Mouse (Mus musculus): ENCODE measurements around the gene Gm20509.
"Not testable (repeated sequence)": the region's sequence is repeated elsewhere in the genome, so short reads cannot be mapped to it uniquely, and the experiment has no call there.

Gm20509 gene

GRCm38 (mm10) chr9:73102181-73102580 is at the start of gene Gm20509:
Gm20509 (plus strand) TSS chr9:73102470.
- no peak for DNase-seq

DNA sequence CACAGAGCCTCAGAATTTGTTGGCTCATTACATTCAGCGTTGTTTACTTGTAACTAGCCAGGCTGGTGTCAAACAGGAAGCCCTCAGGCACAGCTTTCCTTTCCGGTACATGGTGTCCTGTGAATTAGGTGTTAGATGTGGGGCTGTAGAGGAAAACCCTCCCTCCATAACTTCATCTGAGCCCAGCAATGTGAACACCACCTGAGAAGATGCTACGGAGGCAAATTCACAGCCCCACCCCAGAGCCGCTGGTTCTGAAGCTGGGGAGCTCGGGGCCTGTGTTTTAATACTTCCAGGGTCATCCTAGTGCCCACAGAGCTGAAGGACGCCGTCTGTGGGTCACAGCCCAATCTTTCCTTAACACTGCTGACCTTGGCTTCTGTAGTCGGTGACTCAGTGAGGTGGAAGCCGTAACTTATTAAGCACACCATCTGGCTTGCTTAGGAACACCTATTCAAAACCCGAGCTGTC is 46.8 kb upstream of the Gm20509 start:
- DNase-seq: peak; percentile 34 to 42

GRCm38 (mm10) chr9:73059224-73059623 is 43.0 kb upstream of the Gm20509 start:
- no peak for DNase-seq

- no peak for DNase-seq
Observed at GRCm38 (mm10) chr9:73063621-73064290, 38.5 kb upstream of the Gm20509 start.

GRCm38 (mm10) chr9:73067086-73067485 is 35.2 kb upstream of the Gm20509 start:
- no peak for DNase-seq

GRCm38 (mm10) chr9:73068230-73068679 is 34.0 kb upstream of the Gm20509 start:
- DNase-seq: no peak

GRCm38 (mm10) chr9:73068688-73069087 is 33.6 kb upstream of the Gm20509 start:
- DNase-seq: no peak

DNA sequence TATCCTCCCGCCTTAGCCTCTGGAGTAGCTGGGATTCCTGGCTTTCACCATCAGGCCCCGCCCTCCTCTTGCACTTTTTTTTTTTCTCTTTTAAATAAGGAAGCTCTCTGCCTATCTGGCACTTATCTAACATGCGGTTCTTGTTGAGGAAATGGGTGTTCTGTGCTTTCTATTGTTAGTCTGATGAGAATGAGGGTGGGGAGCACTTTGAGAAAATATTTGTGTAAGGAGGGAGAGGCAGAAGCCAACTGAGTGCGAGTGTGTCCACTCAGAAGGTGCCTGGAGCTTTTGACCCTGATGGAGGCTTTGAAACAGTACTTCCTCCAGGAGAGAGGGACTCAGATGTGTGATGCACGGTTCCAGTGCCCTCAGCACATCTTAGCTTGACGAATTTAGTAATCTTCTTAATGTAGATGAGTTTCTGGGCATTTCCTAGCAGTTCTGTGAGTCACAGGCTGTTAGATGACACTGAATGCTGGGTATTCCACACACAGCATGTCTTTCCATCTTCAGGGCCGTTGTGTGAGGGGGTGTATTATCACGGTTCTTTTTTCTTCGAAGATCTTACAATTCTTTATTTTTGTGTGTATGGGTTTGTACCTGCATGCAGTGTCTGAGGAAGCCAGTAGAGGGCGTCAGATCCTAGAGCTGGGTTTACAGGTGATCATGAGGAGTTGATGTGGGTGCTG is 31.2 kb upstream of the Gm20509 start:
- DNase-seq: no peak

DNA sequence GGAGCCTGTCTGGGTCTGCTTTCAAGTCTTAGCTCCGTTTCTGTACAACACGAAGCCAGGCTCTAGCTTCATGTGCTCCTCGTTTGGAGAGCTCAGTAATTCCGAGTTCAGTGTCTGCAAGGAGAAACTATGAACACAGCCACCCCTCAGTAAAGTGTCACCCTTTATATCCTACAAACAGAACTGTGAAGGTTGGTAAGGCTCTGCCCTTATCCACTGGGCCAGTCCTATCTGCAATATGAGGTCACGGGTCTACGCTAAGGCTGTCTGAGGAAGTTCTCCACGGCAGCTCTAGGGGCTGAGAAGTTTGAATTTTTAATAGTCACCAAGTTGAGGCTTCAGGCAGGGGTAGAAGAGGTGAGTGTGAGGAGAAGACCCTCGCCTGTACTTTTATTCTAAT is 29.8 kb upstream of the Gm20509 start:
- DNase-seq: no peak

- no peak for DNase-seq
Observed at GRCm38 (mm10) chr9:73073169-73073568, 29.1 kb upstream of the Gm20509 start.

- DNase-seq: not testable (repeated sequence)
Observed at GRCm38 (mm10) chr9:73079349-73079748, 22.9 kb upstream of the Gm20509 start.

- DNase-seq: no peak
Observed at GRCm38 (mm10) chr9:73079801-73080325, 22.4 kb upstream of the Gm20509 start.

DNA sequence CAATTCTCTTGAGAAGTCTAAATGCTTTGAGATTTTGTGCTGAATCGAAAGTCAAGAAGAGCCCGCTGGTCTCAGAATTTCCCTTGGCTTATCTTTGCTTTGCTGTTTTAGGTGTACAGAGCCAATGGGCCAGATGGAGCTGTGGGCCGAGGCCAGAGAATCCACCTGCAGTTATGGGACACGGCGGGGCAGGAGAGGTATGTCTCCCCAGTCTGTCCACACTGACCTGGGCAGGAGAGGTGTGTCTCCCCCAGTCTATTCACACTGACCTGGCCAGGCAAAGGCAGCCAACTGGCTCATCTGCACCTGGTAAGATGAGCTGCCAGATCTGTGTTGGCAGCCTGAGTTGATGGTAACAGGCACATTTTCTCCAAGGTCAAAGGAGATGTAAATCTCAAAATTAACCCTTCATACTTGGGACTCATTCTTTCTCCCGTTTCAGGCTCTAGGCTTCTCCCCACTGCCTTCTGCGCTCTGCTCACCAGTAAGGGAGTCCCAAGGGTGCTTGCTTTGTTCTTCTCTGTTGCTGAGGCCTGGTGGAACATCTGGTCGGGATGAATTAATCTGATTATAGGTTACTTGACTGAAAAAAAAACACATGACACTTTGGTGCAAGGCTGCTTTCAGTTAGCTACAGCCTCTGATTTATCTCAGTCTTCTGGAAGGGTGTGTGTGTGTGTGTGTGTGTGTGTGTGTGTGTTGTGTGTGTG is 19.8 kb upstream of the Gm20509 start:
- DNase-seq: peak; percentile 84 to 91

DNA sequence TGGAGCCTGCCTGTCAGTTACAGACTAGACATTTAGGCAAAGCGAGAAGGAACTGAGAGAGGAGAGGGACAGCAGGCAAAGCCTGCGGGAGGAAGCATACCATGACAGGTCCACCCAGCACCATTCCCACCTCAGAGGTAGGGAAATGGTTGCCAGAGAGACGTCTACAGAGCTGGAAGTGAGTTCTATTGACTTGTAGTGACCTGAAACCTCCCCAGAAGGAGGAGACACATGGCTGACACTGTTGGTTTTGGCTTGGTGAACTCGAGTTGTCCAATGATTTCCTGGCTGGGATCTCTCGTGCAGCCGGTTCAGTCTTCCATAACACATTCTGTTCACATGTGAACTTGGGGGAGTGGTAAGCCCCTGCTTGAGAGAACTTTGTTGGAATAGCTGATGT is 18.3 kb upstream of the Gm20509 start:
- DNase-seq: no peak

- no peak for DNase-seq
Observed at GRCm38 (mm10) chr9:73085845-73086244, 16.4 kb upstream of the Gm20509 start.

GRCm38 (mm10) chr9:73087121-73087520 is 15.1 kb upstream of the Gm20509 start:
- DNase-seq: no peak

DNA sequence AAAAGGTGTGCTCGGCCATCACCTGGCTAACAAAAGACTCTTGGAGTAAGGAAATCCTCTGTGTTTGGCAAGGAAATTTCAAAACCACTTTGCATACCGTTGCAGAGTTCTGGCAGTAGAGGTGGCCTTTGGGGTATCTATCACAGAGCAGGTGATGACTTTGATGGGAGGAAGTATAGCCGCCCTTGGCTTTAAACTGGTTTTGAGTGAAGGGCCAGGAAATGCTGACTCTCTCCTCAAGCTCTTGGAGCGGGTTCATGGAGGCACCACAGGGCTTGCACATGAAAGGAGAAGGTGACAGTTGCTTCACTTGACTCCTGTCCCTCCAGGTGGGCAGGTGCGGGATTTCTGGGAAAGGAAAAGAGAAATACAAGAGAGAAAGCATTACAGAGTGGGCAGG is 14.7 kb upstream of the Gm20509 start:
- DNase-seq: no peak

- no peak for DNase-seq
Observed at GRCm38 (mm10) chr9:73089222-73089920, 12.9 kb upstream of the Gm20509 start.

GRCm38 (mm10) chr9:73090121-73090520 is 12.1 kb upstream of the Gm20509 start:
- no peak for DNase-seq

- peak; percentile 53 to 57 for DNase-seq
Observed at GRCm38 (mm10) chr9:73091747-73092146, 10.5 kb upstream of the Gm20509 start.

DNA sequence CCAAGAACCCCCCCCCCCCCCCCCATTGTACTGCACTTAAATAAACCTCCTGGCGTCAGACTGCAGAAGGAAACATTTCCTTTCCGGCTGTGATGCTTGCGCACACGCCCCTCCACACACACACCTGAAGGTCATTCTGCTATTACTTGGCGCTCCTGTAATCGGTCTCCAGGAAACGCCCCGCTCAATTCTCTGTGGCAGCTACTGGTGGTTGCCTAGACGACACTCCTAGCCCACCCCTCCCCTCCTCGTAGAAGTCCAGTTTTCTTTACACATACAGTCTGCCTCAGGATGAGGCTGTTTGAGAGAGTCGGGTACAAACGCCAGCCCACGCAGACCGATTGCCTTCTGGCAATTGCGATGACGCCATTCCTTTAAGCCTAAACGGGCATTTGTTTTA is 7.7 kb upstream of the Gm20509 start:
- DNase-seq: no peak

GRCm38 (mm10) chr9:73097898-73098297 is 4.4 kb upstream of the Gm20509 start:
- no peak for DNase-seq

DNA sequence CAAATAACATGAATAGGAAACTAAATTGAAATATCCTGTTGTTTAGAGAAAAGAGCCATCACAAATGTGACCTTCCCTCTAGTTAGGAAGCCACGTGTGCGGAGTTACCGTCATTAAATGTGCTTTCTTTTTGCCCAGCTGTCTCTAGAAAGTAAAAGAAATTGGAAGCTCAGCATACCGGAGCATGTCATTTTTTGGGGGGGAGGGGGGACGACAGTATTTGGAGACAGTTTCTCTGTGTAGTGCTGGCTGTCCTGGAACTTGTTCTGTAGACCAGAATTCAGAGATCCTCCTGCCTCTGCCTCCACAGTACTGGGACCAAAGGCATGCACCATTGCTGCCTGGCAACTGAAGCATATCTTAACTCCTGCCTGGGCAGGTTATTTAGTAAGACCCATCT is 734 bp upstream of the Gm20509 start, which contains the start of gene Khdc3:
Khdc3 (plus strand) TSS at position 301 of the 400 bp plus-strand sequence.
- DNase-seq: no peak

Measured in cerebellum, adult 18-20 months (tissue).